Mouse (Mus musculus): ENCODE measurements around the gene Eif3a.

DNA sequence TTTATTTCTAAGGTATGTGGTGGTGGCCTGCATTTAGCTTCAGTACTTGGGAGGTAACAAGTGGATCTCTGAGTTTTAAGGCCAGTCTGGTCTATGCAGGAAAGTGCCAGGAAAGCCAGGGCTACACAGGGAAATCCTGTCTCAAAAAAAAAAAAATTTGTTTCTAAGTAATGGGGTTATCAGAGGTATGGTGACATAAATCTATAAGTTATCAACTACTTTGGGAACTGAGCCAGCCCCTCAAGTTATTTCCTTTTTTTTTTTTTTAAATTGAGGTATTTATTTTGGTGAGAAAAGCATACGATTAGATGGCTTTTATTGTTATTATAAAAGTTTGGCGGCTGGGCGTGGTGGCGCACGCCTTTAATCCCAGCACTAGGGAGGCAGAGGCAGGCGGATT is 22.7 kb upstream of the Eif3a start:
- TF ChIP-seq CTCF (IDR thresholded peaks at IDR 0.05; ENCODE audit: borderline replicate concordance, control insufficient read depth, extremely low read depth, insufficient read depth, low read length, poor library complexity) (no peak), POLR2A (IDR thresholded peaks at IDR 0.05; ENCODE audit: control insufficient read depth, extremely low read depth, insufficient read depth, low read length, poor library complexity) (no peak)

Measured in thymus, adult 2 months (tissue).